Mouse (Mus musculus): ENCODE results near the gene Olfr38.
A peak's percentile ranks its signal among the peaks of the same experiment; 100 is the strongest.

Gene Olfr38

DNA sequence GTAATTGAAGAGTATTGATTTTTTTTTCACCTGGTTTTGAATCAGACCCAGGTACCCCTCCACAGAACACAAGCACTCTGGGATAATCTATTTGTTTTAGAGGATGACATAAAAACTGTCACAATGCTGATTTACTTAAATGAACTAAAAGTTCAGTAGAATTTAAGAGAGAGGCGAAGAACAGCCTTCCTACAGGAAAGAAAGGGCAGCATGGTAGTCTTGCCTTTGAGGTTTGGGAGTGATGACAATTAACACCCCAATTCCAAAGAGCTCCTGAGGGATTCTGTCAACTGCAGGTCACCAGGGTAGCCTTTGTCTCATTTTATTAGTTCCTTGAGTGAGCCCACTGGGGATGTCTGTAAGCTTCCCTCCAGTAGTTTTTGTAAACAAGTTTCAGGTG is at the start of gene Olfr38:
TSS of gene Olfr38 (plus strand) at position 301 of the 400 bp plus-strand sequence.
- no peak for DNase-seq (ENCODE audit: low read depth, low spot score)

DNA sequence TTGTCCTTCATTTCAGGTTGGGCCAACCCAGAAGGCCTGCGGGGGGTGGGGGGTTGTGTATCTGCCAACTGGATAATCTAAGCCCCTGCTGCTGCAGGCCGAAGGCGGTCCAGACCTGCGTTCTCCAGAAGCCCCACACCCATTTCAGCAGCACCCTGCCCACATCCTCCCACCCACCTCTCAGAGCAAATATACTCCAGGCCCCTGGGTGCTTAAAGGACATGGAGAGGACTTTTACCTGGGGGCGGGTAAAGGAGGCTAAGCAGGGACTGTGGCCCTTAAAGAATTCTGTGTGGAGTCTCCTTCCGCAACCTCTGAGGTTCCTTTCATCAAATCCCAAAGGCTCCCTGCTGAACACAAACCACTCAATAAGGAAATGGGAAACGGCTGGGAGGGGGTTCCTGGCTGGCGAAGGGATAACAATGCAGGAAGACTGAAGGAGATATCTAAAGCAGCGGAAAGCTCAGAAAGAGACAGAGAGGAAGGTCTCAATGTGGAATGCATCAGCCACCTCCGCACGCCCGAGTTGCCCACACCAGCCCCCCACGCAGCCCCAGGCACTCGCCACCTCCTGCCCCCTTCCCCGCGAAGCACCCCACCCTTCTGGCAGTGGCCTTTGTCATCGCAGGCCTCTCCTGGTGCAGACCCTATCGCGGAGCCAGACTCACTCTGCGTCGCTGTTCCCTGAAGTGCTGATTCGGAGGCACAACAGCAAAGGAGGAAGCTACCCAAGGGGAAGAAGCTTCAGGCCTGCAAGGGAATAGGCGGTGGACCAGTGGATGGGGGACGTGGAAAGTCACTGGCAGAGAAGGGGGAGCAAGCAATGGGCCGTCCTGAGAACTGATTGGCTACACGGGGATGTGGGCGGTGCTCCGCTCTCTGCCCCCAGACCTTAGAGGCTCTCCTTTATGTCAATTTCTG is 46.7 kb upstream of the Olfr38 start, which contains the start of gene Tcaf1:
TSS of gene Tcaf1 (minus strand) at position 798 of the 921 bp plus-strand sequence.
- DNase-seq (ENCODE audit: low read depth, low spot score), result peak; percentile 99

GRCm38 (mm10) chr6:42714668-42715067 is 41.5 kb upstream of the Olfr38 start:
- DNase-seq (ENCODE audit: low read depth, low spot score), result no peak

GRCm38 (mm10) chr6:42717973-42718372 is 38.2 kb upstream of the Olfr38 start:
- no peak for DNase-seq (ENCODE audit: low read depth, low spot score)

DNA sequence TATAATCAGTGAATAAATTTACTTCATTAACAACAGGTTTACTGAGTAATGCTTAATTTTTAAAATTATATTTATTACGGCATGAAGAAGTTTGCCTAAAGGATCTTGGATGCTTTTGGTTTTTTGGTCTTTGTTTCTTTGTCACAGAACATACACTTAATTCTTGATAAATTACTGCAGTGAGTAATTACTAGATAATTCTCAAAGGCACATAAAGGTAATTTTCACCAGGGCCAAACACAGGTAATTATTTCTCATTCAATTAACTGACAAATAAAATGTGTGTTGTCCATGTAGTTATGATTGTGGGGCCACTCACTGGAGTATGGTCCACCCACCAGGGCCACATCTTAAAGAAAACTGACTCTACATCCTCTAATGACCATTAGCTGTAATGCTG is 17.1 kb upstream of the Olfr38 start, which contains the start of gene Olfr453:
TSS of gene Olfr453 (plus strand) at position 301 of the 400 bp plus-strand sequence.
- DNase-seq (ENCODE audit: low read depth, low spot score), result no peak

DNA sequence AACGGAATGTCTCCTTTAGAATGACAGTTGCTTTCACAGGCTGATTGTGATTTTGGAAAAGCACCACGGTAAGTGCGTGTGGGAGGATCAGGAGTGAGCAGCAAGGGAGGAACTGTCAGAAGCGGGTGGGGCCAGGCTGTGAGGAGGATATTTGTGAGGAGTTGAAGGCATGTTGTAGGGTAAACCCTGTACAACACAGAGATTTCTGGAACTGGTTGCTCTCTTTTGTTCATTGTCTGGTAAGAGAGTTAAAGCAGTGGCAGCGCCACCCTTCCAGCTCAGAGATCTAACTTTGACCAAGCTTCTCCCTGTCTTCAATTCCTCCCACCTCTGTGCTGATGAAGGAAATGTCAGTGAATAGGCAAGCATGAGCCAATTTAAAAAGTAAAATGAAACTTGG is 13.9 kb upstream of the Olfr38 start:
- peak; percentile 65 for DNase-seq (ENCODE audit: low read depth, low spot score)

DNA sequence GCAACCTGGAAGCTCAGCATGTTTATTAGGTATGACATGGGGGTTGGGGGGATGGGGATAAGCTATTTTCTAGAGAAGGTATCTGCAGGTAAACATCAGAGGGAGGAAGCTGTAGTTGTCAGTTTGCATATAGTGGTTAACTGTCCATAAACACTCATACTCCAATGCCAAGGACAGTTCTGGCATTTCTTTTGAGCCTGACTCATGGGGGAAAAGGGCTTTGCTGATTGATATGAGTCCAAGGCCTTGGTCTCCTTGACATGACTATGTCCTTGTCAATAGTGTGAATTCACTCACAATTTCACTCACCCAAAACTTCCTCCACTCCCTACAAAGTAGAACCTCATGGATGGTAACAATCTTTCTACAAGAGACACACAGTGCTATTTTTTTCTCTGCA is 8.4 kb upstream of the Olfr38 start:
- no peak for DNase-seq (ENCODE audit: low read depth, low spot score)

DNA sequence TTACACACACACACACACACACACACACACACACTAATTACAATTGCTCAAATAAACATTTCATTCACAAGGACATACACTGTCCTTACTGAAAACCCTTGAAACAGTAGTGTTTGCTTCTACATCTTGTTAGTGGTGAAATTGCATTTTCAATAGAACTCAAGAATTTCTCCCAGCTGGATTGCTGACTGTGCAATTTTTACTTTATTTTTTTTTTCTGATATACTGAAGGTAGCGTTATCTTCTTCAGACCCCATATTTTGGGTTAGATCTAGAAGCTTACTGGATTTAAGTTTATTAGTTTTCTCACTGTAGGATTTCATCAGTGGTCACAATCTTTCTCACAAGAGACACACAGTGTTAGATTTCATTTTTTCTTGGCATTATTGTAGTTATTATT is 20.9 kb downstream of the Olfr38 start:
- DNase-seq (ENCODE audit: low read depth, low spot score), result no peak

DNA sequence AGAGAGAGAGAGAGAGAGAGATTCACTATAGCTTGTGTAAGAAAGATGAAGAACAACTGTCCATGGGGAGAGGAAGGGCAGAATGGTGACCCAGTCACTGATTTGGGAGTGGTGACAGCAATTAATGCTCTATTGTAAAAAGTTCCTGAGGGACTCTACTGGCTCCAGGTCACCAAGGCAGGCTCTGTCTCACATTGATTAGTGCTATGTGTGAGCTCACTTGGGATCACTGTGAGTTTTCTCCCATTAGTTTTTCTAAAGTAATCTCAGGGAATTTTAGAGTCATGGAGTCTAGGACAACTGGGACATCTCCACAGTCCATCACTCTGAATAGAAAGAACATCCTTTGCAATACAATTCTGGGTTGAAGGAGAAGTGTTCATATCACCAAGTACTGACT is 28.6 kb downstream of the Olfr38 start, which contains the start of gene Olfr452:
TSS of gene Olfr452 (plus strand) at position 301 of the 400 bp plus-strand sequence.
- DNase-seq (ENCODE audit: low read depth, low spot score), result no peak

- no peak for DNase-seq (ENCODE audit: low read depth, low spot score)
These were observed 34.2 kb downstream of the Olfr38 start for GRCm38 (mm10) chr6:42790247-42790948.

GRCm38 (mm10) chr6:42790949-42791556 is 34.8 kb downstream of the Olfr38 start:
- DNase-seq (ENCODE audit: low read depth, low spot score), result peak; percentile 73

DNA sequence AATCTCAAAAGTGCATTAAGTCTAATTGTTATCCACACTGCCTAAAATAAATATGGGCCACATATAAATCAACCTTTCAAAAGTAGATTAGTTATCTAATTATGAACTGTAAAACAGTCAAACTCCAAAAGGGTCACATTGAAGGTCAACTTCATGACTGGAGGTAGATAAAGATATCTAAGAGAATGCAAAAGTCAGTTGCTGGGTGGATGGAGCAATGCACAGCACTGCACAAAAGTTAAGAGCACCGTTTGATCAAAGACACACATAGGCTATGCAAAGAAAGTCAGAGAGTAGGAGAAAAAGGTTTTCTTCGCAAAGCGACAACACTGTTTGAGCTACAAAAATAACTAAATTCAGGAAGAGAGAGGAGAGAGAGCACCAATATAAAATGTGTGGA is 38.8 kb downstream of the Olfr38 start:
- no peak for DNase-seq (ENCODE audit: low read depth, low spot score)

GRCm38 (mm10) chr6:42811639-42812038 is 55.4 kb downstream of the Olfr38 start, which contains the start of gene Olfr450:
TSS of gene Olfr450 (plus strand) at chr6:42811939.
- DNase-seq (ENCODE audit: low read depth, low spot score), result no peak

Measured in brain, adult 2 months (tissue).